Mouse (Mus musculus): Measurements from ENCODE around the gene Tmem209. TPM values are rescaled to one million over a fixed set of nuclear protein-coding genes. Genes with fewer than 3 reads are reported as not detected.

Gene Tmem209
- total and polyA plus RNA-seq, 2 experiments from 2014 or later = 25.0 to 35.3 TPM

DNA sequence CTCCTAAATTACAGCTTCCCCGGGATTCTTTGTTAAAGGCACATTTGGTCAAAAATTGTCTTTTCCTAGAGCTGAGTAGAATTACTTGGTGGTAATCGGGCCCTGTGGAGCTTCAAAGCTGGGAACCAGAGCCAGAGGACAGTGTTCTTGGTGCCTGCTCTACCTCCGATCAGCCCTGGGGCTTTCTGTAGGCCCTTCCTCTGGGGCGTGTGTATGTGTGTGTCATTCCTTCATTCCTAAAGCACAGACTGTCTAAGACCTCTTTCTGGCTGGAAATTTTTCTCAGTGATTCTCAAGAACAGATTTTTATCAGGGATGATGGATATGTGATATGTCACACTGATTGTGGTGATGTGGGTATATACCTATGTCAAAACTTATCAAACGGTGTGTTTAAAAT, 29.2 kb upstream of the Tmem209 start:
- no peak for TF ChIP-seq CTCF (IDR thresholded peaks at IDR 0.05; ENCODE audit: low read depth)
- Histone ChIP-seq H3K9ac (replicated peaks; ENCODE audit: low read length) (no peak overlapping the region), H3K4me2 (ENCODE audit: low read depth, low read length) (no peak overlapping the region), H3K4me1 (ENCODE audit: insufficient read depth, low read length) (0 out of 2 replicates have a peak, but pooled peaks cover 3% of the 10 kb centered on the region), H3K36me3 (ENCODE audit: insufficient read depth, low read length) (no peaks in the 10 kb centered on the region), H3K9me3 (ENCODE audit: low read length) (no peaks in the 10 kb centered on the region), H3K4me3 (ENCODE audit: low read length) (no peak overlapping the region), H3K27me3 (ENCODE audit: insufficient read depth, low read length) (no peaks in the 10 kb centered on the region), H3K27ac (no peak overlapping the region)
- no peak for DNase-seq (ENCODE audit: low spot score)
- ATAC-seq = no peak
- WGBS = 86% methylated on average over 5 of the region's 5 CpGs

DNA sequence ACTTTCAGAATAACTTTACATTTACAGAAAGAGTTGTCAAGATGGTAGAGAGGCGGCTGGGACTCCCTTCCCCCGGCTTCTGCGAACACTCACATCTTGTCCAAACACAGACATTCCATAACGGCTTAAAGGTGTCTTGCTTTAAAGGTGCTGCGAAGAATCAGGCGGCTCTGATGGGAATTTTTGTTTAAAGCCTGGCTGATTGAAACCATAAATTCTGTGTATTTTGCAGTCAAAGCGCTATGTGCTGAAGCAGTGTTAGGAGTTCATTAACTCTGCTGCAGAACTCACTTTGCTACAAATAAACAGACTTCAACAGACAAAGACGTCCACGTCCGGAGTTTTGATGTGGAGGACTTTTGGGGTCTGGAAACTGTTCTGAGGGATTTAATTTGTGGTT, 28.7 kb upstream of the Tmem209 start:
- no peak overlapping the region for H3K9ac ChIP-seq (replicated peaks; ENCODE audit: low read length)
- WGBS = 78% methylated on average over 10 of the region's 10 CpGs
- H3K27me3 ChIP-seq (ENCODE audit: insufficient read depth, low read length) = no peaks in the 10 kb centered on the region
- DNase-seq (ENCODE audit: low spot score) (no peak), ATAC-seq (no peak)
- no peak for TF ChIP-seq CTCF (IDR thresholded peaks at IDR 0.05; ENCODE audit: low read depth)
- H3K4me1 ChIP-seq (ENCODE audit: insufficient read depth, low read length) = no peaks in the 10 kb centered on the region
- no peaks in the 10 kb centered on the region for H3K36me3 ChIP-seq (ENCODE audit: insufficient read depth, low read length)
- H3K4me2 ChIP-seq (ENCODE audit: low read depth, low read length) = no peak overlapping the region
- no peak overlapping the region for H3K27ac ChIP-seq
- no peak overlapping the region for H3K4me3 ChIP-seq (ENCODE audit: low read length)
- H3K9me3 ChIP-seq (ENCODE audit: low read length) = no peaks in the 10 kb centered on the region

DNA sequence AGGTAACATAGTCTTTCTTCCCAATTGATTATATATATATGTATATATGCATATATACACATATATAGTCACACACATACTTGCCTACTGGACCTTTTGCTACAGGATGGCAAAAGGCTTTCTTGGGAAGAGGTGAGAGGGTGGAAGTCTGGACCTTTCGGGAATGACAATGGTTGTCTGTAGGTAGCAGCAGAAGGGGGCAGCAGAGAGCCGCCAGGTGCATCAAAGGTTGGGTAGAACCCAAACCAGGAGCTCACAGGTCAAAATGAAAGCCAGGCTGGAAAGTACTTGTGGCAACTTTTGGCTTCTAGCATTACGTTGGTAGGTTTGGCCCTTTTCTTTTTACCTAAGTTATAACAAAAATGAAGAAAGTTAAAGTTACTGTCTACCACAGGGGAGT, 25.8 kb upstream of the Tmem209 start:
- no peak overlapping the region for H3K27ac ChIP-seq
- H3K36me3 ChIP-seq (ENCODE audit: insufficient read depth, low read length) = no peaks in the 10 kb centered on the region
- no peak overlapping the region for H3K9ac ChIP-seq (replicated peaks; ENCODE audit: low read length)
- no peaks in the 10 kb centered on the region for H3K27me3 ChIP-seq (ENCODE audit: insufficient read depth, low read length)
- no peaks in the 10 kb centered on the region for H3K9me3 ChIP-seq (ENCODE audit: low read length)
- H3K4me3 ChIP-seq (ENCODE audit: low read length) = no peak overlapping the region
- 41% methylated on average over 3 of the region's 3 CpGs for WGBS
- H3K4me2 ChIP-seq (ENCODE audit: low read depth, low read length) = no peak overlapping the region
- peak; percentile 43 for TF ChIP-seq CTCF (IDR thresholded peaks at IDR 0.05; ENCODE audit: low read depth)
- H3K4me1 ChIP-seq (ENCODE audit: insufficient read depth, low read length) = no peaks in the 10 kb centered on the region
- ATAC-seq = no peak
- DNase-seq (ENCODE audit: low spot score) = no peak

DNA sequence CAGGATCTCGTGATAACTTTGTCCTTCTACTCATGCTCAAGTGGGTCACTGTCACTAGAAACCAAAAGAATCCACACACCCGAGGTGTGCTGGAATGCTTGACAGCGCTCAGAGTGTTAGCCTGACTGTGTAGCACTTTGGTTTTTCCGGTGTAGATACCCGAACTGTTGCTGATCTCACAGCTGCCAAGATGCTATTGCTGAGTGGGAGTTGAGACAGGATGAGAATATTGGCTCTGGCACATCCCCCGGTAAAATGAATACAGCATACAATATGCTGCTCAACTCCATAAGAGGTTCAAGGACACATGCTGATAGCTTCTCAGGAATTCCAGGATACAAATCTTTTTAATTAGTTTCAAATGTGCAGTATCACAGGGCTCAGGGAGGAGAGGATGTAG, 19.2 kb upstream of the Tmem209 start:
- DNase-seq (ENCODE audit: low spot score) (no peak), ATAC-seq (no peak)
- Histone ChIP-seq H3K27ac (no peak overlapping the region), H3K36me3 (ENCODE audit: insufficient read depth, low read length) (no peaks in the 10 kb centered on the region), H3K9me3 (ENCODE audit: low read length) (no peaks in the 10 kb centered on the region), H3K27me3 (ENCODE audit: insufficient read depth, low read length) (no peaks in the 10 kb centered on the region), H3K9ac (replicated peaks; ENCODE audit: low read length) (no peak overlapping the region), H3K4me2 (ENCODE audit: low read depth, low read length) (no peak overlapping the region), H3K4me1 (ENCODE audit: insufficient read depth, low read length) (no peaks in the 10 kb centered on the region), H3K4me3 (ENCODE audit: low read length) (no peak overlapping the region)
- WGBS = 64% methylated on average over 6 of the region's 6 CpGs
- TF ChIP-seq CTCF (IDR thresholded peaks at IDR 0.05; ENCODE audit: low read depth) = no peak

DNA sequence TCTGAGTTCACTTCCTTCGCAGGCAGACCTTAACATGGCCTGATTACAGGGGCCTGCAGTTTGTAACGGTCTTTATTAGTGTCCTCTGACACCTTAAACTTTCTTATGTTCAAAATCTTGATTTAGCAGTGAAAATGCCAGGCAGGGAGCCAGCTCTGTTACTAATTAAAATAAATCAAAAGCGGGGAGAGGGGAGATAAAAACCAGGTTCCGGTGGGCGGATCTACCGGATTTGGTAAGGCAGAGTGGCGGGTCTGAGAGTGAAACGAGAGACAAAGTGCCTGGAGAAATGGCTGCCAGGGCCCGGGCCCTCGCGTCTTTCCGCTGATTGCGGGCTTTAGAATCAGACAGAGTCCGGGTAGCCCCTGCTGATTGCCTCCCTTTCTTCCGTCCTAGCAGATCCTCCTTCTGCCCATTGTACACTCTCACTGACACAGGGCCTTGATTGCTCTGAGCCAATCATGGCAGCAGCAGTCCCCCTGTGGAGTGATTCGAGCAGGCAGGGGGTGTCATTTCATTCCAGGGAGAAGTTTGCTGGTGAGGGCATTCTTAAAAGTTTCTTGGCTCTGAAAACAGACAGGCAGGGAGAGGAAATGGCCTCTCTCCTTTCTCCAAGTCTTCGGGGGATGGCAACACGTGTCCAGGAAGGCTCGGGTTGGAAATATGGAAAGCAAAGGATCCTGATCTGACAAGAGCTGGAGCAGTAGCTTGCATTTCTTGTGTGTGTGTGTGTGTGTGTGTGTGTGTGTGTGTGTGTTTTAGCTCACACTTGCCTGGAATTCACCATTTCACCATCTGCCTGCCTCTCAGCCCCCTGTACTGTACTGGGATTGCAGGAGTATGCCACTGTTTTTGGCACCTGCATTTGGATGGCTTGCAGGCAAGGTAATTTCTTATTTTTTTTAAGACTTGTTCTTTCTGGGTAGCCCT, 17.3 kb upstream of the Tmem209 start:
- H3K9me3 ChIP-seq (ENCODE audit: low read length) = no peaks in the 10 kb centered on the region
- H3K9ac ChIP-seq (replicated peaks; ENCODE audit: low read length) = peak overlapping the region; percentile 19; the same call in 1 of the 2 replicates
- H3K27me3 ChIP-seq (ENCODE audit: insufficient read depth, low read length) = no peaks in the 10 kb centered on the region
- 0 out of 2 replicates have a peak, but pooled peaks have one; percentile 56 for ATAC-seq
- no peak for TF ChIP-seq CTCF (IDR thresholded peaks at IDR 0.05; ENCODE audit: low read depth)
- WGBS = 12% methylated on average over 19 of the region's 19 CpGs
- peak overlapping the region; percentile 24 for H3K4me2 ChIP-seq (ENCODE audit: low read depth, low read length)
- H3K27ac ChIP-seq = peak overlapping the region; percentile 56
- DNase-seq (ENCODE audit: low spot score) = peak; percentile 55
- no peaks in the 10 kb centered on the region for H3K4me1 ChIP-seq (ENCODE audit: insufficient read depth, low read length)
- no peaks in the 10 kb centered on the region for H3K36me3 ChIP-seq (ENCODE audit: insufficient read depth, low read length)
- no peak overlapping the region for H3K4me3 ChIP-seq (ENCODE audit: low read length)

DNA sequence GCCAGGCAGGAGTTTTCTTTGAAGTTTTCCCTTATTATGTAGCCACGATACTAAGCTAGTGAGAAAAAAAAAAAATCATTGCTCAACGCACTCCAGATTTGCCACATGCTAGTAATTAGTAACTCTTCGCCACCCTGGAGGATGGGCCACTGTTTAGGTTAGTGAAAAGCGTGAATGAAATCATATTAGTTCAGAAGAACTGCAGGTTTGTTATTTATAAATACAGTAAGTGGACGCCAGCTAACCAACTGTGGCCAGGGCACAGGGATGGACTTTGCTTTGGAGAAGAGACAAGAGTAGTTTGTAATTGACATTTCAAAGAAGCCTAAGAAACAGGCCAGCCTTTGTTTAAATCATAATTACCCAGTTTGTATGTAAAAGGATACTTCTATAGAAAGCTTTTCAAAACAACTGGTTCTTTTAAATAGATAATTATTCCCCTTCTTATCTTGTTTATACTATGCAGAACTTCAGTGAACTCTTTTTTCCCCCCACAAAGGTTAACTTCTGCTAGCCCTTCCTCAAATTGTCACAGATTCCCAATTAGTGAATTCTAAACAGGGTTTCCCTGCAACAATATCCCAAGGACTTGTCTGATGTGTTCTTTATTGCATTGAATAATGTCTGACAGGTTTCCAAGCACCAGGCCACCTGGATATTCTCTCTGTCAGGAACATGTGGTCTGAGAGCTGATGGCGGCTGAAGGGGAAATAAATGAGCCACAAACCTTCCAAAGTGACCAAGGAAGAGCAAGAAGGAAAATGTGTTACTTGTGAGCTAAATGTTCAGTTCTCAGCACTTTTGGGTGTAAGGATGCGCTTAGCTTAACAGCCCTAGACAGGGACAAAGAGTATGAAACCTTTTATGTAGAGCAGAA, 16.1 kb upstream of the Tmem209 start:
- no peaks in the 10 kb centered on the region for H3K36me3 ChIP-seq (ENCODE audit: insufficient read depth, low read length)
- 53% methylated on average over 7 of the region's 7 CpGs for WGBS
- H3K4me2 ChIP-seq (ENCODE audit: low read depth, low read length) = no peak overlapping the region
- H3K27ac ChIP-seq = no peak overlapping the region
- no peak for TF ChIP-seq CTCF (IDR thresholded peaks at IDR 0.05; ENCODE audit: low read depth)
- no peak overlapping the region for H3K4me3 ChIP-seq (ENCODE audit: low read length)
- H3K9me3 ChIP-seq (ENCODE audit: low read length) = no peaks in the 10 kb centered on the region
- no peaks in the 10 kb centered on the region for H3K4me1 ChIP-seq (ENCODE audit: insufficient read depth, low read length)
- no peak overlapping the region for H3K9ac ChIP-seq (replicated peaks; ENCODE audit: low read length)
- no peaks in the 10 kb centered on the region for H3K27me3 ChIP-seq (ENCODE audit: insufficient read depth, low read length)
- DNase-seq (ENCODE audit: low spot score) (no peak), ATAC-seq (no peak)
